Mouse (Mus musculus): Measurements from ENCODE around the gene Abhd12. TPM values are rescaled to one million over a fixed set of nuclear protein-coding genes. Genes with fewer than 3 reads are reported as not detected.
"Not testable (repeated sequence)": the region's sequence is repeated elsewhere in the genome, so short reads cannot be mapped to it uniquely, and the experiment has no call there.

Gene Abhd12
- 15.5 and 88.6 TPM in 2 replicates for total RNA-seq (2017)

GRCm38 (mm10) chr2:150904272-150904935, at the start of gene Abhd12:
Gene Abhd12, minus strand, starts transcription at chr2:150904741.
- ATAC-seq (replicated peaks; ENCODE audit: low read depth, poor library complexity, severe bottlenecking) = peak; percentile 89

DNA sequence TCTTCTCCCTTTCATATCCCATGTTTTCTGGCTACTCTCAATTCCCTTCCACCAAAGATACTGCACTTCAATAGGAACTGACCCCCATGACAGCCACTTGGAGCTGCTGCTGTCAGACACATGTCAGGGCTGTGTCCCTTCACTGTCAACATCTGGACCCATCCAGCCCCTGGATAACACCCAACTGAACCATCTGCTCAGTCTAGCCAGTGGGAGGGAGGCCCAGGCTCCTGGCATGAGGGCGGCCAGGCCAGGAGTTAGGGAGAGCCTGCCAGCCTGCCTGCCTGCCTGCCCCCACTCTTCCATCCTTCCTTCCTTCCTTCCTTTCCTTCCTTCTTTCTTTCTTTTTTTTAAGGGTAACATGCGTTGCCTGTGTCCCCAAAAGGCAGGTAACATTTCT, 46.7 kb upstream of the Abhd12 start:
- ATAC-seq (replicated peaks; ENCODE audit: low read depth, poor library complexity, severe bottlenecking) = no peak

DNA sequence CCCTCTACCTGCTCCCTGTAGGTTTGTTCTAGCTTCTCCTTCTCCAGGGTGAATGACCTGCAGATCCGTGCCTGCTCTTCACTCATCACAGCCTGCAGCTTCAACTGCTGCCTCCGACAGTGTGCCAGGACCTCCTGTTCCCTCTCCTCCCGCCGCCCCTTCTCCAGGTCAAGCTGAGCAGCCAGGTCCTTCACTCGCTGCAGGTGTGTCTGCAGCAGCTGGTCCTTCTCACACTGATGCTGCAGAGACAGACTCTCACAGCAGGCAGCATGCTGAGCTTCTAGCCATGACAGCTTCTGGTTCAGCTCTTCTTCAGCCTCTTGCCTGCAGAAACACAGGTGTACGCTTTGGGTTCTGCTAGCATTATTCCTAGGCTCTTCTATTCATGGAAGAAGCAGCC, 45.5 kb upstream of the Abhd12 start:
- ATAC-seq (replicated peaks; ENCODE audit: low read depth, poor library complexity, severe bottlenecking) = no peak

- ATAC-seq (replicated peaks; ENCODE audit: low read depth, poor library complexity, severe bottlenecking) = no peak
These were observed 45.1 kb upstream of the Abhd12 start for GRCm38 (mm10) chr2:150949652-150950051.

GRCm38 (mm10) chr2:150948786-150949185, 44.2 kb upstream of the Abhd12 start:
- no peak for ATAC-seq (replicated peaks; ENCODE audit: low read depth, poor library complexity, severe bottlenecking)

DNA sequence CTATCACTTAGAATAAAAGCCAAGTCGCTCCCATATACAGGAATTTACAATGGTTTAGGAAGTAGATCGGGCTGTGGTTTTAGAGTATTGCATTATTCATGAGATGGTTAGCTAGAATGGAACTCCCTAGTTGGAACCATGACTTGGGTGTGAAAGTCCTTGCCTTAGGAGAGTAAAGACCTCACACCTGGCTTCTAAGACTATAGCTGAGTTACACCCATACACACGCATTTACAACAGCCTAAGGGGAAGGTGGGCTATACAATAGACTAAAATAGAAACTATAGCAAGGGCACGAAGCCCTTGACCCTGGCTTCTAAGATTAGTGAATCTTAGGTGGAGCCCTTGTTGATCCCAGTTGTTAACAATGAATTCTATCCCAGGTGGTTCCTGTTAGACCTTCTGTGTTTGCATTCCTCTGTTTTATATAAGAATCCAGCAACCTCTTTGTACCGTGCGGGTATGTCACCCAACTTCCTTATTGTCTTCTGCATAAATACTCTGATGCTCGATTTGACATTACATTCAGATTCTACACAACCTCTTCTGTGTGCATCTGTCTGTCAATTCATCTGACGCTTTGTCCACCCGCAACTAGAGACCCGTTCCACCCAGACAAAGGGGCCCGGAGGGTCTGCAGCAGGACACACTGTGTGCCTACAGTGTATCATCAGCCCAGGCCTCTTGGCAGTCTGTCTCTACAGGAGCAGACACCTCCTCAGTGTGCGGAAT, 43.5 kb upstream of the Abhd12 start:
- ATAC-seq (replicated peaks; ENCODE audit: low read depth, poor library complexity, severe bottlenecking) = not testable (repeated sequence)

DNA sequence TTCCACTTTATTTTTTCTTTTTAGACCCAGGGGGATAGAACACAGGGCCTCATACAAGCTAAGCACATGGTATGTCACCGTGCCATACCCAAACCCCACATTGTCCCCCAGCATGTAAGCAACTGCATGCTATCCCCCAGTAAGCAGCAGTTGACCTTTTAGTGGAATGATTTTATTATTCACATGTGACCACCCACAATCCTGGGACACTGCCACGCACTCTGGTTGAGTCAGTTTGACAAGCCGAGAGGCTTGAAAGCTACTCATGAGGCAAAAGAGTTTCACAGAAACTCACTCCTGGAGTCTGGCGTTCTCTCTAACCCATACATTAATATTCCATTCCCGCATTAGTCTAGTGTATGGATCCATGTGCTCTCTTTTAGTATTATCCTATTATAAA, 42.8 kb upstream of the Abhd12 start:
- ATAC-seq (replicated peaks; ENCODE audit: low read depth, poor library complexity, severe bottlenecking) = not testable (repeated sequence)

DNA sequence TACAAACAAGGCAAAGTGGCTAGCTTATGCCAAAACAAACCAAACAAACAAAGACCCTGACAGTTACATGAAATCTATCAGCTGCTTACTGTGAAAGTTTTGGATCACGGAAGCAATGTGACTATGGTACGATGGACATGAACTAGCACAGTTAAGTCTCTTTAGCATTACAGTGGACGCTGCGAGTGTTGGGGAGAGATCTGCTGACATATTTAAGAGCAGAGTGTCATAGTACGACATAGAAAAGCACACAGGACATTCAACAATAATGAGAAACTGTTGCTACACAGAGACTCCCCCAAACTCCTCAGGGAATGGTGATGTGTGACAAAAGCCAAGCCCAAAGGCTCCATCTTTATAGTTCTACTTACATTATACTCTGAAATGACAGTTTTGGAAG, 39.5 kb upstream of the Abhd12 start:
- no peak for ATAC-seq (replicated peaks; ENCODE audit: low read depth, poor library complexity, severe bottlenecking)

- no peak for ATAC-seq (replicated peaks; ENCODE audit: low read depth, poor library complexity, severe bottlenecking)
These were observed 30.1 kb upstream of the Abhd12 start for GRCm38 (mm10) chr2:150934659-150935058.

GRCm38 (mm10) chr2:150933482-150933881, 28.9 kb upstream of the Abhd12 start:
- no peak for ATAC-seq (replicated peaks; ENCODE audit: low read depth, poor library complexity, severe bottlenecking)

DNA sequence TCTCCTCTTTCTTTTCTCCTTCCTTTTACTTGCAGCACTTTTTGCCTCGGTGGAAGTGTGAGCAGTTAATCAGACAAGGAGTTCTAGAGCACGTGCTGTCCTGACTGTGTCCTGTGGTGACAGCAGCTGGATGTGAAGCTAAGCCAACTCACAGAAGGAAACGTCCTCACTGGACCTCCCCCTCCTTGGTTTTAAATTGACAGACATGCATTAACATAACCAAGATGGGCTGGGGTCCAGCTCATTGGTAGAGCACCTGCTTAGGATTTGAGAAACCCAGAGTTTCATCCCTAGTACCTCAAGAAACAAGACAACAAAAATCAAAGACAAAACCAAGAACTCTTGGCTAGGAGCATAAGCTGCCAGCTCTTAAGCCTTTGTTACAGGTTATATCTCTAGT, 26.3 kb upstream of the Abhd12 start:
- ATAC-seq (replicated peaks; ENCODE audit: low read depth, poor library complexity, severe bottlenecking) = no peak

DNA sequence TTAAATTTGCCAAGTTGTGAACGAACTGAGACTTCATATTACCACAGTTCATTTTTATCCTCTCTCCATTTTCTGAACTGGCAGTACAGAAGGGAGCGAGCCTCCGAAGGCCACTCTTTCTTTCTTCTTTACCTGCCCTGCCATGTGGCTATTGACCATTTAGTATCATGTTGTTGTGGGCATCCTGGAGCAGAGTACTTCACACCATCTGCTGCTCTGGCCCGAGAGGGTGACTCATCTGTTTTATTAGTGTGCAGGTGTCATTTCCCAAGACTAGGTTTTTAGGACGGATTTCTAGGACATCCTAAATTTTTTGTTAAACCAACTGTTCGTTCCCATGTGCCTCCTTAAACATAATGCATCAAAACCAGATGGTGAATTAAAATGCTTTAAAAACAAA, 24.6 kb upstream of the Abhd12 start:
- no peak for ATAC-seq (replicated peaks; ENCODE audit: low read depth, poor library complexity, severe bottlenecking)

- ATAC-seq (replicated peaks; ENCODE audit: low read depth, poor library complexity, severe bottlenecking) = no peak
These were observed 22.6 kb upstream of the Abhd12 start for GRCm38 (mm10) chr2:150927038-150927720.

- ATAC-seq (replicated peaks; ENCODE audit: low read depth, poor library complexity, severe bottlenecking) = no peak
These were observed 19.0 kb upstream of the Abhd12 start for GRCm38 (mm10) chr2:150923505-150923904.

DNA sequence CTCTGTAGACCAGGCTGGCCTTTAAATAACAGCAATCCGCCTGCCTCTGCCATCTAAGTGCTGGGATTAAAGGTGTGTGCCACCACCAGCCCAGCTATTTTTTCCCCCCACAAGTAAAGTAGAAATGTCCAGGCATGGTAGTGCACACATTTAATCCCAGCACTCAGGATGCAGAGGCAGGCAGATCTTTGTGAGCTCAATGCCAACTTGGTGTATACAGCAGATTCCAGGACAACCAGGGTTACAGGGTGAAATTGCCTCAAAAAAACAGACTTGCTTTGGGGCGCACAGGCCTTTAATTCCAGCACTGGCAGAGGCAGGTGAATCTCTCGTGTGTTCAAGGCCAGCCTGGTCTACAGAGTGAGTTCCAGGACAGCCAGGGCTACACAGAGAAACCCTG, 18.5 kb upstream of the Abhd12 start:
- ATAC-seq (replicated peaks; ENCODE audit: low read depth, poor library complexity, severe bottlenecking) = no peak

GRCm38 (mm10) chr2:150922165-150922564, 17.6 kb upstream of the Abhd12 start:
- ATAC-seq (replicated peaks; ENCODE audit: low read depth, poor library complexity, severe bottlenecking) = 0 out of 2 replicates have a peak, but pooled peaks have one; percentile 17

- ATAC-seq (replicated peaks; ENCODE audit: low read depth, poor library complexity, severe bottlenecking) = peak; percentile 88
These were observed 17.2 kb upstream of the Abhd12 start for GRCm38 (mm10) chr2:150921697-150922096.

GRCm38 (mm10) chr2:150920543-150920942, 16.0 kb upstream of the Abhd12 start:
- no peak for ATAC-seq (replicated peaks; ENCODE audit: low read depth, poor library complexity, severe bottlenecking)

DNA sequence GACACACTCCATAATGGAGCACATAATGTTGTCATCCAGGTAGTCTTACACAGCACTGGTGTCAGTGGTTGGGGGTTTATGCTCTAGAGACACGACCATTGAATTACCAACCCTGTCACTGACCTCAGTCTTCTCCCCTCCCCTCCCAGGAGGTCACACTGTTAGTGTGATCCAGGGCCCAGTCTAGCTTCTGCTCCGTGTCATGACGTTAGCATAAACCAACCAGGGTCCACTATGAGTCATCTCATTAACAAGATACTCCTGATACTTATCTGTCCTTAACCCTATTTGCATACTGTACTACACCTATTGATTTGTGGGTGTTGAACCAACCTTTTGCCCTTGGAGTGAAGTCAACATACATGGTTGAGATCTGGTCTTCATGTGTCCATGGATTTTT, 14.2 kb upstream of the Abhd12 start:
- ATAC-seq (replicated peaks; ENCODE audit: low read depth, poor library complexity, severe bottlenecking) = no peak

DNA sequence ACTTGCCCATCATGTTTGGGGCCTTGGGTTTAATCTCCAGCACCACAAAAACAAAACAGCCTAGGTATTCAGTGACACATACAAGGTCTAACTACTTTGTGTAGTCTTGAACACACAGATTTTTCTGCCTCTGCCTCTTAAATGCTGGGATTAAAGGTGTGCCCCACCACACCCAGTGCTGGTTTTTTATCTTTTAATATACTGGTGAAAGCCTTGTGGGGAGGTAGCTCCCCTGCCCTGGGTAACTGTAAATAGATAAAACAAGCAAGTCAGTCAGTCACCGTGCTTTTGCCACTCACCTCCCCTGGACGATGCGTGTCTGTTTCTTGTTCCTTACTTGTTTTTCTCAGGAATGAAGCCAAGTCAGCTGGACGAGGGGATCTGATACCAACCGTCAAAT, 11.2 kb upstream of the Abhd12 start:
- ATAC-seq (replicated peaks; ENCODE audit: low read depth, poor library complexity, severe bottlenecking) = no peak

Measured in common myeloid progenitor, adult 5-6 weeks (primary cell).